Mouse (Mus musculus) B cell, adult 2 months (primary cell): ENCODE results near the gene Doc2g.
"Not testable (repeated sequence)": the region's sequence is repeated elsewhere in the genome, so short reads cannot be mapped to it uniquely, and the experiment has no call there.

Source experiments
- DNase-seq, 2 experiments: peaks; one replicate each; pipeline ENCODE4 v3.0.0; 2022

Doc2g gene

DNA sequence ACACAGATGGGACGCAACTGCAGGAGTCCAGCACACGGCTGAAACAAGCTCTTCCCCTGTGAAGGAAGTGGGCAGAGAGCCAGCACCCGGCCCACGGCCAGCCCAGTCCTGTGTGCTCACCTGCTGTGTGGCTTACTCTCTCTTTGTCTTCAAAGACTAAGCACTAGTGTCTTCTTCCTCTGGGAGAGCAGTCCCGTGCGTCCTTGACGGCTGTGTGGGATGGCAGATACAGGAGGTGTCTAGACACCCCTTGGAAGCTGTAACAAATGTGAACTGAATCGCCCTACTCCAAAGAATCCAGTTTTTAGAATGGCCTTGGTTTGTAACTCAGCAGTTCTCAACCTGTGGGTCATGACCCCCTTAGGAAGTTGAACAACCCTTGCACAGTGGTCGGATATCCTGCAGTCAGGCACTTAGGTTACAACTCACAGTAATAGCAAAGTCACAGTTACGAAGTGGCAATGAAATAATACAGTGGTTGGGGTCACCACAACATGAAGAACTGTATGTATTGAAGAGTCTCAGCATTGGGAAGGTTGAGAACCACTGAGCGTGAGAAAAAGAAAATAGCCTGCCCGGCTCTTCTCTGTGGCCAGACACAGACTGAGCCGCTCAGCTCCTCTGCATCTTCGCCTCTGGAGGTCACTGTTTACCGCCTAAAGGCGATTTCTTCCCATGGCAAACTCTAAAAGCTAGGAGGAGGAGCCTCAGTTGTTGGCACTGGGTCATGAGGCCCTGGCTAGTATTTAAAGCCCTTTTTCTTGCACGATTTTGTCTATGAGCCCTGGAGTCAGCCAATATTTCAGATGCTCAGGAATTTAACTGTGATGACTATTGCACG, 15.8 kb downstream of the Doc2g start:
- peak; percentile 69 to 74 for DNase-seq

DNA sequence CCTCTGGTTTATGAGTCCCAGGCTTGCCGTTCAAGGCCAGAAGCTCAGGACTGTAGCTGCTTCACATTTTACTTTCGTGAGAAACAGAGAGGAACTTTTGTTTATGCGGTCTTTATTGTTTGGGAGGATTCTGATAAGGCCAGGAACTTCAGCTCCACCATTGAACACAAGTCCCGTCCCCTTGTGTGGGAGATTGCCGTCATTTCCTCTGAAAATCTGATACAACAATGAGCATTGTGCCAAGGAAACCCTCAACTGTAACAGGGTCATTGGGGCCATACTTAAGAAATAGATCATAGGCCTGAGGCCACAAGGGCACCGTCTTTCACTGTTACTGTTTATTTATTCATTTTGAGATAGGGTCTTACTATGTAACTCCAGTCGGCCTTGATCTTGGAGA, 20.1 kb downstream of the Doc2g start:
- DNase-seq = no peak

DNA sequence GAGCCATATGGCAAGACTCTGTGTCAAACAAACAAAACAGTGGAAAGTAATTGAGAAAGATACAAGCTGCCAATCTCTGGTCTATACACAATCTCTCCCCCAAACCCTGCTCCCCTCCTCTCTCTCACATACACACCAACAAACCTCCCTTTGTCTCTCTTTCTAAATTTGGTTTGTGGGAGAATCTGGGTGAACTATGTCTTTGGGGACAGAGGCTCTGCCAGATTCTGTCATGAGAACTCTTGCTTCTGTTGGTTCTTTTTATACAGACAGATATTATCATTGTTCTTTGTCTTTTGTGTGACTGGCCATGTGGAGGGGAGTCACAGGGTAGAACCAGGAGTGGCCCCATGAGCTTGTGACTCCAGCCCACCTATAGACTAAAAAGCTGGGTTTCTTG, 24.5 kb downstream of the Doc2g start:
- DNase-seq = no peak

DNA sequence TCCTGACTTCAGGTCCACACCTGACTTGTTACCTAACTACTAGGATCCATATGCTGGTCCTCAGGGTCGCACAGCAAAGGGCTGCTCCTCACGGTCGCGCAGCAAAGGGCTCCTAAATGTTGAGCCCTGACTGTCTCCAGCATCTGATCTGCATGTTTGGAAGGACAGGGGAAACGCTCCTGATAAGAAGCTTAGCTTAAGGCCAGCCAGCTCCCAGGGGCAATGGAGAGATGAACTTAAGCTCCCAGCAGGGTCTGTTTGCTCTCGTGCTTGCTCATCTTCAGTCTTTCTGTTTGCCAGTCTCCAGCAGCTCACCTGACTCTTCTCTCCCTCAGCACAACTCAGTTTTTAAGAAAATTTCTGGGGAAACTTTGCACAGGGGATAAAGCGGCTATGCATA, 29.6 kb downstream of the Doc2g start:
- DNase-seq = no peak

DNA sequence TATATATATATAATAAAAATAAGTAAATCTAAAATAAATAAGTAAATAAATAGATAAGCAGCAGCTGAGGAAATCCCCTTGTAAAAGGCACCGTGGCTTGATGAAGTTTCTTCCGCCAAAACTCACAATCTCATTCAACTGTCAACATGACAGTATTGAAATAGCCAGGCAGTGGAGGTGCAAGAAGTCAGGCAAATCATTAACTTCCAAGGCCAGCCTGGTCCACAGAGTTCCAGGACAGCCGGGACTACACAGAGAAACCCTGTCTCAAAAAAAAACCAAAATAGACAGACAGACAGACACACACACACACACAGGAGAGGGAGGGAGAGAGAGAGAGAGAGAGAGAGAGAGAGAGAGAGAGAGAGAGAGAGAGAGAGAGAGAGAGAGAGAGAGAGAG, 30.2 kb downstream of the Doc2g start:
- no peak for DNase-seq

DNA sequence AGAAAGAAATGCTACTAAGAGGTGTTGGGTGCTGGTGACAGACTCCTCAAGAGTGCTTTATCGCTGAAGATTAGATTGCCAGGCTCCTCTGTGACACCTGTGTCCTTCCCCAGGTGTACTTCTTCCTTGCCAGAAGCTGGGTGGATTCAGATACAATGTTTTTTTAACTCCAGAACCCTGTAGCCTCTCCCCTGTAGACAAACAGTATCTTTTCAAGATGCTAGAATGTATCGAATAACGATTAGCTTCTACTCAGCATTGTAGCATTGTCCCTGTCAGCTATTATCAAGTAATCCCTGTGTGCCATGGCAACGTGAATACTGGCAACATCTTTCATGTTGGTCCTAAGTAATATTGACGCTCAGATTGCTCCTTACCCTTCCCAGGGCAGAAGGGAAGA, 30.6 kb downstream of the Doc2g start:
- DNase-seq = no peak

DNA sequence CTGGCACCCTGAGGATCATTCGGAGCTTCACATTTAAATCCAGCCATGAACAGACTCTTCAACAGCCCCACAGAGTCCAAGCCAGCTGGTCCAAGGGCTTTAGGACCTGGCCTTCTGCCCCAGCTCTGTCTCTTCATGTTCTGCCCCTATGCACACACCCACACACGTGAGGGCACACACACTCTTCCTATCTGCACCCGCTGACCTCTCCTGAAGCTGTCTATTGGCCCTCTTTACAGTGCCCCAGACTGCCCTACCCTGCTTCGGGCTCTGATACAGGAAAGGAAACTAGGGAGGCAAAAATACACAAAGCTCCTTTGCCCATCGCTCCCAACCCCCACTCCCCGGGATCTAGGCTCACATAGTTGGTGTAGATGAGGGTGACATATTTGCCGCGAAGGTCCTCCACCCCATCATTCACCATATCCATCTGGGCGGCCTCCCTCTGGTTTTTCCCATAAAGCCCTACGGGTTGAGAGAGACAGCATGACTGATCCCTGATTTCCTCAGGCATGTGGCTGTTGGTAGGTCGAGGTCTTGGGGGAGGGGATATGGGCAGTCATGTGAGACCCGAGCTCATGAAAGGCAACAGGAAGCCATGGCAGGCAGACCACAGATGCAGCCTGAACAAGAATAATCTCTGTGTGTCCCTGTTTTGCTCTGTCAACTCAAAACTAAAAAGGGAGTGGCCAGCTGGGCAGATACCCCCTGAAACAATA, 33.4 kb downstream of the Doc2g start:
- no peak for DNase-seq

DNA sequence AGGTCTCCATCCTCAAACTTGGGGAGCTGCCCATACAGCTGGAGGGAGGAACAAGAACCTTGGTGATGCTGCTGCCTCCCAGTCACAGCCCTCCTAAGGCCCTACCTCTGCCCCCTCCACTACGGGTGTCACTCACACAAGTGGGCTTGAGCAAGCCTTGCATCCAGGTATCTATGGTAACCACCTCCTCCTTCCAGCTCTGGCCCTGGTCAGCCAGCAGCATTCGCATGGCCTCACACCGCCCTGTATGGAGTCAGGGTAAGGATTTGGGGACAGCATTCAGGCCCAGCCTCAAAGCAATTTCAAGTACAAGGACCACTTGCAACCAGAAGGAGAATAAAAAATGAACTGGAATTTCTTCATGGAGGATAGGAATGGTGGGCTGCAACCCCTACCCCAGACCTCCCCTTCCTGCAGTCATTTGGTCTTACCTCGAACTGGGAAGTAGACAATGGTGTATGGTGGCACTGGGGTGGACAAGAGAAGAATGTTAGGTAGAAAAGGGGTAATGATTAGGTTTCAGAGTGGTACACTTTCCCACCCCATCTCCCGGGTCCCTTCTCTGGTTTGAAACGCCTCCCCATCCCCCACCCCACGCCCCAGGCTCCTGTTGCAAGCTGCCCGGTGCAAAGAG, 34.2 kb downstream of the Doc2g start:
- DNase-seq = not testable (repeated sequence)

DNA sequence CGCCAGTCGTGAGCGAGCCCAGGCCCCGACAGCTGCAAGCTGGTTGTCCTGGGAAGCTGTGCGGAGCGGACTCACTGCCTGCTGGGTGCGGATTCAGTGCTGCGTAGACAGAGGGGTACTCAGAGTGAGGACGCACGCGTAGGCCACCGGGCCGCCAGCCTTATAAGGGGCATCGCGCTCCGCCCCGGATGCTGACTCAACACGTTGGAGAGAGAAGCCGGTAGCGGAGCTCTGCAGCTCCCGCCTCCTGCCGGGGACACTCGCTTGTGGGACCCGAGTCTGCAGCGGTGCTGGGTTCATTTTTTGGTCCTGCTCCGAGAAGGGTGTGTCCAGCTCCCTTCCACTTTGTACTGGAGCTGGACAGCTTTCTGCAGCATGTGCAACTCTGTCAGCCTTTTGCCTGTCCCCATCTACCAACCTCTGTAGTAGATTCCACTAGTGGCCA, 34.7 kb downstream of the Doc2g start, which contains the start of gene Gstp1:
Gene Gstp1, minus strand, starts transcription at position 198 of the 445 bp plus-strand sequence.
- peak; percentile 84 to 86 for DNase-seq

DNA sequence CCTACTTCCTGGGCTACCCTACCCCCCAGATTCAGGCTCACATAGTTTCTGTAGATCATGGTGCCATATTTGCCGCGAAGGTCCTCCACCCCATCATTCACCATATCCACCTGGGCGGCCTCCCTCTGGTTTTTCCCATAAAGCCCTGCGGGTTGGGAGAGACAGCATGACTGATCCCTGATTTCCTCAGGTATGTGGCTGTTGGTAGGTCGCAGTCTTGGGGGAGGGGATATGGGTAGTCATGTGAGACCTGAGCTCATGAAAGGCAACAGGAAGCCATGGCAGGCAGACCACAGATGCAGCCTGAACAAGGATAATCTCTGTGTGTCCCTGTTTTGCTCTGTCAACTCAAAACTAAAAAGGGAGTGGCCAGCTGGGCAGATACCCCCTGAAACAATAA, 37.8 kb downstream of the Doc2g start:
- not testable (repeated sequence) for DNase-seq

DNA sequence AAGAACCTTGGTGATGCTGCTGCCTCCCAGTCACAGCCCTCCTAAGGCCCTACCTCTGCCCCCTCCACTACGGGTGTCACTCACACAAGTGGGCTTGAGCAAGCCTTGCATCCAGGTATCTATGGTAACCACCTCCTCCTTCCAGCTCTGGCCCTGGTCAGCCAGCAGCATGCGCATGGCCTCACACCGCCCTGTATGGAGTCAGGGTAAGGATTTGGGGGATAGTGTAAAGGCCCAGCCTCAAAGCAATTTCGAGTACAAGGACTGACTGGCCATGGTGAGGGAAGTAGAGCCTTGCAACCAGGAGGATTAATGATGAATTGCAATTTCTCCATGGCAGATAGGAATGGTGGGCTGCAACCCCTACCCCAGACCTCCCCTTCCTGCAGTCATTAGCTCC, 38.4 kb downstream of the Doc2g start:
- DNase-seq = not testable (repeated sequence)

DNA sequence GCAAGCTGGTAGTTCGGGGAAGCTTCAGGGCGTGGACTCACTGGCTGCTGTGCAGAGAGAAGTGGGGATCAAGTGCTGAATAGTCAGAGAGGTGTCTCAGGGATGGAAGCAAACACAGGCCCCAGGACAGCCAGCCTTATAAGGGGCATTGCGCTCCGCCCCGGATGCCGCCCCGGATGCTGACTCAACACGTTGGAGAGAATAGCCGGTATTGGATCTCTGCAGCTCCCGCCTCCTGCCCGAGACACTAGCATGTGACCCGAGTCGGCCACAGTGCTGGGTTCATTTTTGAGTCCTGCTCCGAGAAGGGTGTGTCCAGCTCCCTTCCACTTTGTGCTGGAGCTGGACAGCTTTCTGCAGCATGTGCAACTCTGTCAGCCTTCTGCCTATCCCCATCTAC, 39.0 kb downstream of the Doc2g start:
- DNase-seq = peak in 1 of 2 experiments; percentile 17

DNA sequence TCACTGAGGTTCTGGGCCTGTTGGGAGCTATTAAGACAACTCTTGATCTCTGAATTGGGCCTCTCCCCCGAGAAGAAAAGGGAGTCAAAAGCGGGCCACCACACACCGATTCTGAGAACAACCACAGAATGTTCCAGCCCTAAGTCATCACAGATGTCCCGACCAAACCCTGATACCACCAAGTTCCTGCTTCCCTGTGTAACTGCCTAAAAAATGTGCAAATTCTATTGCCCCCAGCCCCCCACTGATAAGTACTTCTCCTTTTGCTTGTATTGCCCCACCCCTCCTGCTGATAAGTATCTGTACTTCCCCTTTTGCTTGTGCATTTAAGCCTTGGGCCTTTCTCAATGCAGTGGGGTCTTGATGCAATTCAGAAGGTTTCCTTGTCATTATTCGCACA, 41.0 kb downstream of the Doc2g start:
- peak in 1 of 2 experiments; percentile 28 for DNase-seq

DNA sequence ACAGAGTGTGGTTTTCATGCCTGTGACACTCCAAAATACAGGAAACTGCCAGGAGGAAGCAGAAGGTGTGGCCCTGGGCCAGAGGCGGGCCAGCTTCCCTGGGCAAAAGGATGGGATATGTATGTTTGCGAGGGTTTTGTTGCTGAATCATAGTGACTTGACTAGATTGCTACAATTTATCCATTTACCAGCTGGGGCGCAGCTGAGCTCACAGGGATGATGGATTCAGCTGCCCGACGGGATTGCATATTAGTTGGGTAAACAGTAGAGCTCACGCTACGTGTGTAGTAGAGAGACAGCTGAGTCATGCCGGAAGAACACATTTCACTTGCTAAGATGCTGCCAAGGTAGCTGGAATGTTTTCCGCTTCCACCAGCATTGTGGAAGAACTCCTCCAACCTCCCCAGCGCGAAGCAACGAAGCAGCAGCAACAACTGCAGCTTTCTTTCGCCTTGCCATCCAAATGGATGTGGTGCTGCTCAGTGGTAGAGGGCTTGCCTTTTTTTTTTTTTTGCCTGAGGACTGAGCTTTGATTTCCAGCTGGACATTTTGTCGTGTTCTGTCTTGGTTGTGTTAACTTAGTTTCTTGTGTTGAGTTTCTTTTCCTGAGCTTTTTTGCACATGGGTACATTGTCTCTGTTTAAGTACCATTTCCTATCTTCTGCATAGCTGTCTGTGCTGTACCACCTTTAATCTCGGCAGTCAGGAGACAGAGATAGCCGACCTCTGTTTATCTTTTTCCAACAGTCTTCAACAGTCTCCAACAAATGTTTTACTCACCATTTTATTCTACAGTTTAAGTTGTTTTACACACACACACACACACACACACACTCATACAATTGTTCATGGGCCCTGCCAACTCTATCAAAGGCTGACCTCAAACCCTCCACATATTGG, 43.1 kb downstream of the Doc2g start, which contains the start of gene Gstp2:
Gene Gstp2, minus strand, starts transcription at position 58 of the 900 bp plus-strand sequence.
- no peak for DNase-seq

DNA sequence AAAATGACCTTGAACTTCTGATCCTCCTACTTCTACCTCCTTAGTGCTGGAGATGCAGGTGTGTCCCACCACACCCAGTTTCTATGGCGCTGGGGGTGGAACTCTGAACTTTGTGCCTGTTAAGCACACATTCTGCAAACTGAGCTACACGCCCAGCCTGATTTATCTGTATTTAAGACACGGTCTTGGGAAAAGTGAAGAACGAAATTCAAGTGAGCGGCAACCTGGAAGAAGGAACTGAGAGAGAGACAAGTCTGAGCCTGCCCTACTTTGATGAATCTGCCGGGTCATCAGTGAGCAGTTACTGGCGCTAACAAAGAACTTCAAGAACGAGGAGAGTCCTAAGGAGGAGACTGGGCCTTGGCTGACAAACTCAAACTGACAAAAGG, 43.7 kb downstream of the Doc2g start:
- no peak for DNase-seq

DNA sequence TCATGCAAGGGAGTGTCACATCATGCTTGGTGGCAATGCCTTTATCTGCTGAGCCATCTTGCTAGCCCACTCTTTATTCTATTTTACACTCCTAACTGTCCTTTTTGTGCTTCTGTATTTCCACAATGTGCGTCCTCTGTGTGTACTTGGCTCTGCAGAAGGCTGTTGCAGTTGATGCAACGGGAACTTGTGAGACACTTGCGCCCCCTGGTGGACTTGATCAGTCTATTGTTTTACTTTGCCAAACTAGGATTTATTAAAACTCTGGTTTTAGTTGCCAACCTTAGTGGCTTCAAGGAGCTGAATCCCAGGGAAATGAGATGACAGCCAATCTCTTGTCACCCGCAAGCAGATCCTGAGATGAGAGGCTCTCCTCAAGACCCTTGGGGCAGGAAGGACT, 44.7 kb downstream of the Doc2g start:
- DNase-seq = peak; percentile 93 to 94

DNA sequence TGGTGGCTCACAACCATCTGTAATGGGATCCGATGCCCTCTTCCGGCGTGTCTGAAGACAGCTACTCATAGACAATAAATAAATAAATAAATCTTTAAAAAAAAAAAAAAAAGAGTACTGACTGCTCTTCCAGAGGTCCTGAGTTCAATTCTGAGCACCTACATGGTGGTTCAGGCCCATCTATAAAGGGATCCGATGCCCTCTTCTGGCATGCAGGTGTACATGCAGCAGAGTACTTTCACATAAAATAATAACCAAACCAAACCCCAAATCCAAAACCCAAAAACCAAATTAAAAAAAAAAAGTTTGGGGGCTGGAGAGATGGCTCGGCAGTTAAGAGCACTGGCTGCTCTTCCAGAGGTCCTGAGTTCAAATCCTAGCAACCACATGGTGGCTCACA, 46.0 kb downstream of the Doc2g start:
- not testable (repeated sequence) for DNase-seq

DNA sequence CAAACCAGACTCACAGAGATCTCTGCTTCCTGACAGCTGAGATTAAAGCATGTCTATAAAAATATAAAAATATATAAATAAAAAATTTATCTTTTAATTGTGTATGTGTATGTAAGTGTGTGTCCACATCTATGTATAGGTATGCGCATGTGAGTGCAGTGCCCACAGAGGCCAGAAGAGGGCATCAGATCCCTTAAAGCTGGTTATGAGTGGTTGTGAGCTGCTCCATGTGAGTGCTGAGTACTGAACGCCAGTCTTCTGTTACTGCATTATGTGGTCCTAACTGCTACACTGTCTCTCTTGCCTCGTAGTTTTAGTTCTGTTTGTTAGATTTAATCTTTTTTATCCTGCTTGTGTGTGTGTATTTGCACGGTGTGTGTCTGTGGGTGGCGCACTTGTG, 47.9 kb downstream of the Doc2g start:
- peak; percentile 30 to 33 for DNase-seq

DNA sequence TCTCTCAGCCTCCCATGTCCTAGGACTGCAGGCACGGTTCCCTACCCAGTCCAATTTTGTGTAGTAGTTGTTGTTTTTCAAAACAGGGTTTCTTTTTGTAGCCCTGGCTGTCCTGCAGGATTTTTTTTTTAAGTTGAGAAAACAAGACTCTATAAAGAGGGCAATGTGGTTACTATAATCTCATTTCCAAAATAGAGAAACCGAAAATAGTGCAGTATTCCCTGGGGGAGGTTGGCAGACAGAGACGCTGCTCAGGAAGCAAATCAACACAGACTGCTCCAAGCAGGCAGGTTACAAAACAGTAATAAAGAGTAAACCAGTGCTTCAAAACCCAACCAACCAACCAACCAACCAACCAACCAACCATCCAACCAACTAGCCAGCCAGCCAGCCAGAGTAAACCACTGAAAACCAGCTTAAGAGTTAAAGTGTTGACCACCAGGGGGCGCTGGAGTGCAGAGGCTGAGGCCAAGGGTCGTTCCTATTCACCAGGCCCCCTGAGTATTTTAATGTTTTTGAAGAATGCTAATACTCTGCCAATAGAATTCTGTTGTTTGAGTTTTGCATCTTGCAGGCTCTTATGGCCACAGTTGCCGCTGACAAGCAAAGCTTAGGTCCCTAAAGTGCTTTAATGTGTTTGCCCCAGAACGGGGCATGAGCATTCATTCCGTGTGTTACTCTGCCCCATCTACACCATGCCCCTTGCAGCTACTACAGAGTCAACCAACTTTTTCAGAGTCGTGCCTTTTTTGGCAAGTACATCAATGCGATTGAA, 48.8 kb downstream of the Doc2g start:
- peak; percentile 87 for DNase-seq

DNA sequence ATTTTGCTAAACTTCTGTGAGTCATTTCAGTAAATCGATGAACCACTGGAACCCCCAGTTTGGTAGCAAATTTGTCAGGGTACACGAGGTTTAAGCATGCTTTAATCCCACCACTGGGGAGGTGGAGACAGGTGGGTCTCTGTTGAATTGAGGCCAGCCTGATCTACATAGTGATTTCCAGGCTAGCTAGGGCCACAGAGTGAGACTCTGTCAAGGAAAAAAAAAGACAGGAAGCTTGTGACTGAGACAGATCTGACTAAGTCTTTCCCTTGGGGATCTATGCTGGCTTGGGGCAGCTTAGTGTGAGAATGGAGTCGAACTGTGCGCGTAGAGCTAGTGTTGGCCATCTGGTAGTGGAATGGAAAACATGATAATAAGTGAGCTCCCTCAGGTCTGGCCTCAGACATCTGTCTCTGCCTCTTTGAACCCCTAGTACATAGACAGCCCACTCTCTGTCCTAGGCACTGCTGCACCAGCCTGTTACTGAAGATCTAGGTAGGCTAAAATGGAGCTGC, 49.5 kb downstream of the Doc2g start:
- peak in 1 of 2 experiments; percentile 13 for DNase-seq

DNA sequence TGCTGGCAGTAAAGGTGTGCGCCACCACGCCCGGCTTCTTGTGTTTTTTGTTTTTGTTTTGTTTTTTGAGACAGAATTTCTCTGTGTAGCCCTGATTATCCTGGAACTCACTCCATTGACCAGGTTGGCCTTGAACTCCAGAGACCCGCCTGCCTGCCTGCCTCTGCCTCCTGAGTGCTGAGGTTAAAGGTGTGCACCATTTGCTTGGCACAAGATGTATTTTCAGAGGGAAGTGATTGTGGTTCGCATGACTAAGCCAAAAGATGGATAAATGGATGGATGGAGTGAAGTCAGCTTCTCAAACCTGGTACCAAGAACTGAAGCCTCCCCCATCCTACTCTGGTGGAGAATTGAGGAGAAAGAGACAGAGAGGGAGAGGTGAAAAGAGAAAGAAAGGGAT, 51.5 kb downstream of the Doc2g start:
- DNase-seq = no peak
